Mouse (Mus musculus): Measurements from ENCODE around the gene Ctu2. TPM values are rescaled to one million over a fixed set of nuclear protein-coding genes. Genes with fewer than 3 reads are reported as not detected.
A peak's percentile ranks its signal among the peaks of the same experiment; 100 is the strongest.

Gene Ctu2
- 10.9 and 18.3 TPM in 2 replicates for total RNA-seq (2014; fragmentation: Nextera tagmentation)
- 8.8 and 10.9 TPM in 2 replicates for total RNA-seq (2017)
- 19.4 and 25.7 TPM in 2 replicates for polyA plus RNA-seq (2012)

GRCm38 (mm10) chr8:122475580-122476320 lies at the start of gene Ctu2, which contains the start of gene Rnf166:
Gene Ctu2, plus strand, starts transcription at chr8:122476143.
Gene Rnf166, minus strand, starts transcription at chr8:122476064.
- Histone ChIP-seq H3K27me3 (ENCODE audit: insufficient read depth, low read length) (no peaks in the 10 kb centered on the region), H3K4me1 (ENCODE audit: insufficient read depth, low read depth, low read length) (peaks cover 57% of the 10 kb centered on the region), H3K4me3 (ENCODE audit: low read depth, low read length) (peak within 1 kb of the TSS; percentile 96), H3K9me3 (replicated peaks) (no peaks in the 10 kb centered on the region), H3K36me3 (replicated peaks) (peaks cover 72% of the 10 kb centered on the region)
- peak; percentile 90 for DNase-seq (ENCODE audit: low spot score)
- ATAC-seq (ENCODE audit: extremely low read depth, insufficient number of reproducible peaks, low FRiP score, poor library complexity, severe bottlenecking): peak; percentile 50; the same call in 1 of the 2 replicates
- TF ChIP-seq GATA1 (IDR thresholded peaks at IDR 0.05; ENCODE audit: borderline replicate concordance, low read length) (no peak), TAL1 (conservative IDR thresholded peaks at IDR 0.05; ENCODE audit: low read depth, low read length) (no peak), POLR2AphosphoS5 (IDR thresholded peaks at IDR 0.05; ENCODE audit: insufficient replicate concordance, low read depth, low read length) (no peak), CTCF (IDR thresholded peaks at IDR 0.05; ENCODE audit: low read depth, low read length) (no peak), GATA2 (IDR thresholded peaks at IDR 0.05; ENCODE audit: borderline replicate concordance, low read depth, low read length) (no peak)

GRCm38 (mm10) chr8:122426145-122426544 lies 49.8 kb upstream of the Ctu2 start:
- H3K36me3 ChIP-seq (replicated peaks): peaks cover 84% of the 10 kb centered on the region

GRCm38 (mm10) chr8:122427607-122428006 lies 48.3 kb upstream of the Ctu2 start:
- Histone ChIP-seq H3K27me3 (ENCODE audit: insufficient read depth, low read length) (peaks cover 5% of the 10 kb centered on the region; the same call in 1 of the 2 replicates), H3K4me1 (ENCODE audit: insufficient read depth, low read depth, low read length) (peaks cover 50% of the 10 kb centered on the region), H3K9me3 (replicated peaks) (no peaks in the 10 kb centered on the region), H3K4me3 (ENCODE audit: low read depth, low read length) (no peak overlapping the region), H3K36me3 (replicated peaks) (peaks cover 75% of the 10 kb centered on the region)
- no peak for TF ChIP-seq GATA2 (IDR thresholded peaks at IDR 0.05; ENCODE audit: borderline replicate concordance, low read depth, low read length)
- DNase-seq (ENCODE audit: low spot score) (no peak), ATAC-seq (ENCODE audit: extremely low read depth, insufficient number of reproducible peaks, low FRiP score, poor library complexity, severe bottlenecking) (no peak)

More at GRCm38 (mm10) chr8:122426145-122426544, 49.8 kb upstream of the Ctu2 start:
- Histone ChIP-seq H3K4me3 (ENCODE audit: low read depth, low read length) (no peak overlapping the region), H3K27me3 (ENCODE audit: insufficient read depth, low read length) (peaks cover 7% of the 10 kb centered on the region; the same call in 1 of the 2 replicates), H3K4me1 (ENCODE audit: insufficient read depth, low read depth, low read length) (peaks cover 36% of the 10 kb centered on the region), H3K9me3 (replicated peaks) (no peaks in the 10 kb centered on the region)
- no peak for TF ChIP-seq TAL1 (conservative IDR thresholded peaks at IDR 0.05; ENCODE audit: low read depth, low read length)
- TF ChIP-seq GATA1 (IDR thresholded peaks at IDR 0.05; ENCODE audit: borderline replicate concordance, low read length): no peak
- TF ChIP-seq CTCF (IDR thresholded peaks at IDR 0.05; ENCODE audit: low read depth, low read length): no peak
- no peak for TF ChIP-seq GATA2 (IDR thresholded peaks at IDR 0.05; ENCODE audit: borderline replicate concordance, low read depth, low read length)
- TF ChIP-seq POLR2AphosphoS5 (IDR thresholded peaks at IDR 0.05; ENCODE audit: insufficient replicate concordance, low read depth, low read length): no peak
- DNase-seq (ENCODE audit: low spot score): no peak
- no peak for ATAC-seq (ENCODE audit: extremely low read depth, insufficient number of reproducible peaks, low FRiP score, poor library complexity, severe bottlenecking)

- ATAC-seq (ENCODE audit: extremely low read depth, insufficient number of reproducible peaks, low FRiP score, poor library complexity, severe bottlenecking) (no peak), DNase-seq (ENCODE audit: low spot score) (no peak)
- Histone ChIP-seq H3K27me3 (ENCODE audit: insufficient read depth, low read length) (peaks cover 2% of the 10 kb centered on the region; the same call in 1 of the 2 replicates), H3K4me3 (ENCODE audit: low read depth, low read length) (no peak overlapping the region), H3K9me3 (replicated peaks) (no peaks in the 10 kb centered on the region), H3K4me1 (ENCODE audit: insufficient read depth, low read depth, low read length) (peaks cover 55% of the 10 kb centered on the region), H3K36me3 (replicated peaks) (peaks cover 73% of the 10 kb centered on the region)
- no peak for TF ChIP-seq TAL1 (conservative IDR thresholded peaks at IDR 0.05; ENCODE audit: low read depth, low read length)
Observed at GRCm38 (mm10) chr8:122428163-122428562, 47.8 kb upstream of the Ctu2 start.

- ATAC-seq (ENCODE audit: extremely low read depth, insufficient number of reproducible peaks, low FRiP score, poor library complexity, severe bottlenecking) (peak; percentile 36; the same call in 1 of the 2 replicates), DNase-seq (ENCODE audit: low spot score) (peak; percentile 72)
- Histone ChIP-seq H3K36me3 (replicated peaks) (peaks cover 73% of the 10 kb centered on the region), H3K27me3 (ENCODE audit: insufficient read depth, low read length) (no peaks in the 10 kb centered on the region), H3K4me1 (ENCODE audit: insufficient read depth, low read depth, low read length) (peaks cover 66% of the 10 kb centered on the region), H3K9me3 (replicated peaks) (no peaks in the 10 kb centered on the region), H3K4me3 (ENCODE audit: low read depth, low read length) (no peak overlapping the region; the same call in 1 of the 2 replicates)
- TF ChIP-seq TAL1 (conservative IDR thresholded peaks at IDR 0.05; ENCODE audit: low read depth, low read length) (no peak), CTCF (IDR thresholded peaks at IDR 0.05; ENCODE audit: low read depth, low read length) (no peak), GATA2 (IDR thresholded peaks at IDR 0.05; ENCODE audit: borderline replicate concordance, low read depth, low read length) (no peak), POLR2AphosphoS5 (IDR thresholded peaks at IDR 0.05; ENCODE audit: insufficient replicate concordance, low read depth, low read length) (no peak), GATA1 (IDR thresholded peaks at IDR 0.05; ENCODE audit: borderline replicate concordance, low read length) (no peak)
Observed at GRCm38 (mm10) chr8:122430058-122430636, 45.8 kb upstream of the Ctu2 start.

- Histone ChIP-seq H3K27me3 (ENCODE audit: insufficient read depth, low read length) (no peaks in the 10 kb centered on the region), H3K4me3 (ENCODE audit: low read depth, low read length) (no peak overlapping the region; the same call in 1 of the 2 replicates), H3K4me1 (ENCODE audit: insufficient read depth, low read depth, low read length) (peaks cover 66% of the 10 kb centered on the region), H3K36me3 (replicated peaks) (peaks cover 73% of the 10 kb centered on the region), H3K9me3 (replicated peaks) (peaks cover 3% of the 10 kb centered on the region)
- no peak for ATAC-seq (ENCODE audit: extremely low read depth, insufficient number of reproducible peaks, low FRiP score, poor library complexity, severe bottlenecking)
- no peak for TF ChIP-seq CTCF (IDR thresholded peaks at IDR 0.05; ENCODE audit: low read depth, low read length)
- no peak for TF ChIP-seq TAL1 (conservative IDR thresholded peaks at IDR 0.05; ENCODE audit: low read depth, low read length)
- no peak for TF ChIP-seq GATA2 (IDR thresholded peaks at IDR 0.05; ENCODE audit: borderline replicate concordance, low read depth, low read length)
- TF ChIP-seq GATA1 (IDR thresholded peaks at IDR 0.05; ENCODE audit: borderline replicate concordance, low read length): no peak
- no peak for TF ChIP-seq POLR2AphosphoS5 (IDR thresholded peaks at IDR 0.05; ENCODE audit: insufficient replicate concordance, low read depth, low read length)
- no peak for DNase-seq (ENCODE audit: low spot score)
Observed at GRCm38 (mm10) chr8:122430646-122431045, 45.3 kb upstream of the Ctu2 start.

Data from G1E (cell line).